Mouse (Mus musculus) ZHBTc4 (cell line): ENCODE measurements around the gene Frg2f1.

ENCODE experiments used
- DNase-seq: peaks from one replicate; pipeline ENCODE4 v3.0.0-alpha.2; 2011; ENCODE audit warnings: low read depth, low spot score

The Frg2f1 gene

DNA sequence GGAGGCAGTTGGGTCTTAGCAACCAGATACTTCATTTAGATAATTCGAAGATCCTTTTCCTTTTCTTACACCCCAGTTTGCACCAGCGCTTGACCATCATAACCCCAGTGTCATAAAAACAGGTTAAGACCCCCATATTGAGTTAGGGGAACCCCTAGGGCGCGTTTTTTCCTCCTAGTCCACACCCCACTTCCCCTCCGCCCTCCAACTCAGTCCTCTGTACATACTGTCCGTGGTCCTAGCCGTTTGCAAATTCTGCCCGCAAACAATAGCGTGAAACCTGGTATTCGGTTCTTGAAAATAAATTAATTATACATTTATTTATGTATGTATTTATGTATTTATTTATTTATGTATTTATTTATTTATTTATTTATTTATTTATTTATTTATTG, 46.4 kb downstream of the Frg2f1 start:
- no peak for DNase-seq

DNA sequence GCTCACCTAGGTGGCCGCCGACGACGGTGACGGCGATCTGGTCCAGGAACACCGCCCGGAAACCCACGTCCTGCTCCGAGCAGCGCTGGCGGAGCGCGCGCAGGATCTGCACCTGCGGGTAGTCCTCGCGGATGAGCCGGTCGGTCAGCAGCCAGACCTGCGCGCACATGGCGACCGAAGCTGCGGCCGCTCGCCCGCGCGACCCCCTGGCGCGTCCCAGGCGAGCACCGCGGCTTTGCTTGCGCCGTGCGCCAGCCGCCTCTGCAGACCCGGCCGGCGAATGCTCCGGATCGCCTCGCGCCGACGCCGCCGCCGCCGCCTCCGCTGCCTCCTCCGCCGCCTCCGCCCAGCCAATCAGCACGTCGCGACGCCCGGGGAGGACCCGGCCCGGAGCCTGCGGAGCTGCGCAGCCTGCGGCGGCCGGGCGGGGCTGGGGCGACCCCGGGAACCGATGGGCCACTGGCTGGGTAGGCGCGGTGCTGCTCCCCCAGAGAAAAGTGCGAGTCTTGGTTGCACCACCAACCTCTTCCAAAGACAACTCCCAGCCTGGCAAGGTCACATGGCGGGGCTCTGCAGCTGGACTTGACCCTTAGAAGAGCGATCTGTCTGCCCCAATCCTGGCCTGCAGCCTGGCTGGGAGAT, 46.9 kb downstream of the Frg2f1 start, which contains the start of gene Rimkla:
Gene Rimkla, minus strand, starts transcription at position 338 of the 642 bp plus-strand sequence.
- DNase-seq, result peak; percentile 81

DNA sequence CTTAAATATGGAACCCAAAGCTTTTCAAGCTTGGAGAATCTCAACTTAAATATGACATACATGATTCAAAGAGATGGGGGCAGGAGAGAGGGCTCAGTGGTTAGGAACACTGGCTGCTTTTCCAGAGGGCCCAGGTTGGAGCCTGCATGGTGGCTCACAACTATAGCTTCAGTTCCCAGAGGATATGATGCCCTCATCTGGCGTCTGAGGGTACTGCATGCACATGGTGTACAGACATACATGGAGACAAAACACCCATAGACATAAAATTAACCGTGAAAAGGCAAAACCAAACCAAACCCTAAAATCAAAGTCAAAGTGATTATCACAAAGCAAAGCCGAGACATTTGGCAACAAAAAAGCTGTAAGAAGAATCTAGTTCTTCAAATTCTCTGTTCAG, 48.5 kb downstream of the Frg2f1 start:
- DNase-seq, result peak; percentile 86

DNA sequence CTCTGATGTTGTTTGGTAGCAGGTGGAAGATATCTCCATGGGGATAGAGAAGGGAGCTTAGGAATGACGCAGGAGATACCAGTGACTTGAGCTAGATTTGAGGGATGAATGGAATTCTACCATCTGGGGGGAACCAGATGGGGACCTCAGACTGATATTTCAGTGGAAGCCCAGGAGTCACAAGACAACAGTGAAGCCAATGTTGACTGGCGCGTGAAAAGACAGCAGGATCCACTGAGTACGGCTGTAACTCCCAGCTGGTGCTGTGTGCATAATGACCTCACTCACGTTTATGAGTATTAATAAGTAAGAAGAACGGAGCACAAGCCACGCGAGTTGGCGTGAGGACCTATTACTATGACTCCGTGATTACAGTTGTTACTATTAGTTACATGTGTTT, 49.7 kb downstream of the Frg2f1 start:
- no peak for DNase-seq

DNA sequence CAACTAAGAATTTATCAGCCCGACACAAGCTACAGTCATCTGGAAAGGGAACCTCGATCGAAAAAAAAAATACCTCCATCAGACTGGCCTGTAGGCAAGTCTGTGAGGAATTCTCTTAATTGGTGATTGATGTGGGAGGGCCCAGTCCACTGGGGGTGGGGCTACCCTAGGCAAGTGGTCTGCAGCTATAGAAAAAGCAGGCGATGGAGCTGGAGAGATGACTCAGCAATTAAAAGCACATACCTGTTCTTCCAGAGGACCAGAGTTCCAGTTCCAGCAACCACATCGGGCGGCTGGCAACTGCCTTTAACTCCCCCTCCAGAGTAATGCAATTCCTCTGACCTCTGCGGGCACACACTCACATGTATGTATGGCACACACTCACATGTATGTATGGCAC, 54.4 kb downstream of the Frg2f1 start:
- DNase-seq, result peak; percentile 71

DNA sequence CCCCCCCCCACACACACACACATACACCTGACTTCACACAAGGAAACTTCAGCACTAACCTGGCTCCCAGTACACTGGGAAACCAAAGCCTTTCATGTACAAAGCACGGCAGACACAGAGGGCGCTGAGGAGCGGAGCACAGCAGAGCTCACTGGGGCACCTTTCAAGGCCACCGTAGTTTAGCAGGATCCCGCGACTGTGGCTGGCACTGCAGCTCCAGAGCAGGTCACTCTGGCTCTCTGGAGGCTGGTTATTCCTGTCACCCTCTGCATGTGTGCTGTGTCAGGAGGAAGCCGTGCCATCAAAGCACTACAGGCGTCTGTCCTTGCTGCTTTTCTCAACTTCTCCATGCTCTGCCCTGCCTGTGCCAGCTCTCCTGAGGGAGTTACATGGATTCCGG, 56.3 kb downstream of the Frg2f1 start:
- peak; percentile 65 for DNase-seq
